Mouse (Mus musculus): Measurements from ENCODE around the gene Hnrnpdl.
A peak's percentile ranks its signal among the peaks of the same experiment; 100 is the strongest.

DNA sequence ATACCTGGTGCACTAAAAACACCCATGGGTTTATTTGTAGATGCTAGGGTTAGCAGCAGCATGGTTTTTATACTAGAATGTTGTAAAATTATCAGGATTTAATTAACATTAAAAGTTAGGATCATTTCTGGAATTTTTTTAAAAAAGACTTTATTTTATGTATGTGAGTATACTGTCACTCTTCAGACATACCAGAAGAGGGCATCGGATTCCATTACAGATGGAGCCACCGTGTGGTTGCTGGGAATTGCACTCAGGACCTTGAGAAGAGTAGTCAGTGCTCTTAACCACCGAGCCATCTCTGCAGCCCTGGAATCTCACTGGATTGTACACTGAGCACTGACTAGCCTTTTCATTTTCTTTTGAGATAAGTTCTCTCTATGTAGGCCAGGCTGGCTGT is 10.4 kb upstream of the Hnrnpdl start:
- TF ChIP-seq MAX (IDR thresholded peaks at IDR 0.05; ENCODE audit: low read length) (no peak), EP300 (IDR thresholded peaks at IDR 0.05; ENCODE audit: low read length) (no peak), CTCF (conservative IDR thresholded peaks at IDR 0.05 in 1 of 2, IDR thresholded peaks at IDR 0.05 in 1 of 2; ENCODE audit: low read depth in 2 of 2, low read length in 2 of 2) (peak in 1 of 2 experiments; percentile 37; a peak in 2 of 4 replicates), CHD2 (IDR thresholded peaks at IDR 0.05; ENCODE audit: low read length) (no peak), TBP (conservative IDR thresholded peaks at IDR 0.05; ENCODE audit: low read depth, low read length) (no peak), POLR2A (IDR thresholded peaks at IDR 0.05; ENCODE audit: low read depth, low read length) (no peak), MXI1 (IDR thresholded peaks at IDR 0.05; ENCODE audit: low read depth, low read length) (no peak), PAX5 (IDR thresholded peaks at IDR 0.05; ENCODE audit: low read length) (no peak), BHLHE40 (IDR thresholded peaks at IDR 0.05; ENCODE audit: low read depth, low read length) (no peak), ETS1 (conservative IDR thresholded peaks at IDR 0.05; ENCODE audit: low read depth, low read length) (no peak), ZNF384 (IDR thresholded peaks at IDR 0.05; ENCODE audit: low read depth, low read length) (no peak), USF1 (IDR thresholded peaks at IDR 0.05; ENCODE audit: low read depth, low read length) (no peak), JUN (IDR thresholded peaks at IDR 0.05; ENCODE audit: insufficient read depth, low read depth, low read length) (no peak), MEF2A (IDR thresholded peaks at IDR 0.05; ENCODE audit: borderline replicate concordance, low read depth, low read length) (no peak)

Measured in CH12.LX (cell line).